Mouse (Mus musculus): ENCODE results near the gene Gm34653. TPM values are rescaled to one million over a fixed set of nuclear protein-coding genes. Genes with fewer than 3 reads are reported as not detected.

The Gm34653 gene
- total and polyA plus RNA-seq, 2 experiments from 2014 or later: not detected

DNA sequence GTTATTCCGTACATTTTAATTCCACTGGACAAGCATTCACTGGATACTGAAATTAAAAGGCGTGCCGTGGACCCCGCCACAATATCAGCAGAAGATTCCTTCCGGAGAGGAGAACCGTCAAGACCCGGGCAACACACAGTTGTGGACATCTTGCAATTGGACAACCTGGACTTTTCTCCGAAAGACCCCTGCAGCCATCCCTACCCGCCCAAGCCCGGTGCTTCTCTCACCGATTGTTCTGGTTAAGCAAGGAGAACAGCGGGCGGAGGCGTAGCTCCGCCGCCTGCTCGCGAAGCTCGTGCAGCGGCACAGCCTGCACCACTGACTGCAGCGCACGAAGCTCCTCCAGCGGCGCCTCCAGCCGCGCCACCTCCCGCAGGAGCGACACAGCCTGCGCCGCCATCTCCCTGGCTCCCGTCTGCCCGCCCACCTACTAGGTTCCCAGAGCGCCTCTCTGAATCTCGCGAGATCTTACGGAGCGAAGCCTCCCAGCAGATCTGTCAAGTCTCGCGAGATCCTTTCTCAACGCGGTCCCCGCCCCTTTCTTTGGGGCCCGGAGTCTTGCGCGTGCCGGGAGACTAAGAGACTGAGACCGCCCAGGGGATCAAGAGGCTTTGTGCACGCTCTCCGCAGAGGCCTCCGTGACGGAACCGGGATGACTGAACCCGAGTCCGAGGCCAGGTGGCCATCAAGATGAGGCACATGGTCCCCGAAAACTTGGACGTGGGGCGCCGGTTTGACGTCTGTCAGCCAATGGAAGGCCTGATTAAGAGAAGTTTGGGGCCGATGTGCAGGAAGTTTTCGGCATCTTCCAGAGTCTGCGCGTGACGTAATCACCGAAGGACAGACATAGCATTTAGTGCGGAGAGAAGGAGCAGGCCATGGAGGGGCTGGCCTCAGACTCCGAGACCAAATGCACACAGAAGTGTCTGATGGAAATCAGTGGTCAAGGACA, 38.0 kb downstream of the Gm34653 start:
- DNase-seq (ENCODE audit: low spot score) (peak; percentile 99), ATAC-seq (ENCODE audit: insufficient read depth, low read depth) (peak; percentile 98)
- peak overlapping the region; percentile 98 for H3K4me3 ChIP-seq (ENCODE audit: low read depth, low read length)
- TF ChIP-seq EP300 (IDR thresholded peaks at IDR 0.05; ENCODE audit: low read depth): peak; percentile 100
- TF ChIP-seq CTCF (IDR thresholded peaks at IDR 0.05; ENCODE audit: low read depth): no peak
- under 1% methylated on average over 67 of the region's 67 CpGs for WGBS
- H3K36me3 ChIP-seq (replicated peaks; ENCODE audit: control insufficient read depth, insufficient read depth, low read length): peaks cover 11% of the 10 kb centered on the region; the same call in 1 of the 2 replicates
- H3K4me2 ChIP-seq (ENCODE audit: low read depth, low read length): peak overlapping the region; percentile 87
- no peaks in the 10 kb centered on the region for H3K9me3 ChIP-seq (replicated peaks; ENCODE audit: control insufficient read depth, low read length)
- no peaks in the 10 kb centered on the region for H3K27me3 ChIP-seq (ENCODE audit: control insufficient read depth, insufficient read depth, low read length)
- H3K27ac ChIP-seq (ENCODE audit: low read depth): peak overlapping the region; percentile 95
- H3K4me1 ChIP-seq (ENCODE audit: control insufficient read depth, insufficient read depth): peaks cover 15% of the 10 kb centered on the region
- H3K9ac ChIP-seq (replicated peaks; ENCODE audit: low read depth, low read length): peak overlapping the region; percentile 96

DNA sequence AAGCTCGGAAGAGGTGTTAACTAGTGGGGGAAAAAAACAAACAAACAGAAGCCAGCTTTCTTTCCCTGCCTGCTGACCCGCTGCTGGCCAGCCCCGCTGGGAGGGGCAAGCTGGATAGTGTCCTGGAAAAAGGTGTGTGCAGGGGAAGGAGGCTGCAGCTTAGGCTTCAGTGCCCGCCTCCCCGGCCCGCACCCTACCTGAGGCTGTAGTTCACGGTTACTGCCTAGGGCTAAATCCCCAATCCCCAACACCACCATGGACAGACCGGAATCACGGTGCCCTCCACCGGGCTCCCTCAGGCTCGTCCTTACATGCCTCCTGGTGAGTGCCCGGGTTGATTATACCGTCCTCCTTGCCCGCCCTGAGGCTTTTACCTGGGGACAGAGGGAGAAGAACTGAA, 41.5 kb downstream of the Gm34653 start, which contains the start of gene Cutal:
Gene Cutal (plus strand): TSS at position 126 of the 400 bp plus-strand sequence.
- peak within 1 kb of the TSS; percentile 54 for H3K4me2 ChIP-seq (ENCODE audit: low read depth, low read length)
- no peaks in the 10 kb centered on the region for H3K36me3 ChIP-seq (replicated peaks; ENCODE audit: control insufficient read depth, insufficient read depth, low read length)
- TF ChIP-seq CTCF (IDR thresholded peaks at IDR 0.05; ENCODE audit: low read depth) (no peak), EP300 (IDR thresholded peaks at IDR 0.05; ENCODE audit: low read depth) (no peak)
- no peak within 1 kb of the TSS for H3K27ac ChIP-seq (ENCODE audit: low read depth)
- WGBS: 9% methylated on average over 14 of the region's 14 CpGs
- H3K4me3 ChIP-seq (ENCODE audit: low read depth, low read length): peak within 1 kb of the TSS; percentile 33
- H3K4me1 ChIP-seq (ENCODE audit: control insufficient read depth, insufficient read depth): peaks cover 14% of the 10 kb centered on the region
- ATAC-seq (ENCODE audit: insufficient read depth, low read depth) (no peak), DNase-seq (ENCODE audit: low spot score) (no peak)
- H3K27me3 ChIP-seq (ENCODE audit: control insufficient read depth, insufficient read depth, low read length): no peaks in the 10 kb centered on the region
- H3K9ac ChIP-seq (replicated peaks; ENCODE audit: low read depth, low read length): 0 out of 2 replicates have a peak within 1 kb of the TSS, but pooled peaks have one; percentile 1
- no peaks in the 10 kb centered on the region for H3K9me3 ChIP-seq (replicated peaks; ENCODE audit: control insufficient read depth, low read length)

DNA sequence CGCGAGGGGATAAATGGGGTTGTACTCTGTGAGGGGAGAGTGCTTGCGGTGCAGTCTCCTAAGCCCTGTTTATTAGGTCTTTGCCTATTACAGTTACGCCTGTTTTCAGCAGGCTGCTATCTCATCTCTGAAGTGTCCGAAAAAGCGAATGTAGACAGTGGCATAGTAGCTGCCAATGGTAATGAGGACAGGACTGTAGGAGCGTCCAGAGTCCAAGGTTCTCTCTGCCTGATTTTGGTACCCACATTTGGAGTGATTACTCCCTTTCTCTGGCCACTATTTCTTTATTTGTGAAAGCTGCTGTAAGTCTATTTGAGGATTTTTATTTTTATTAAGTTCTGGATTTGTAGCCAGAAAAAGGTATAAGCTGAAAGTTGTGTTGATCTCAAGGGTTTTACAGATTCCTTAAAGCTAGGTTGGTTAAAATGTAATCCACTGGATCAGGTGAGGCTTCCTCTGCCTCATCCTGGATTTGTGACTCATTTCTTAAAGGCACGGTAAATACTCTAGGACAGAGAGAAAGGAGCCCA, 42.1 kb downstream of the Gm34653 start, which contains the start of gene Psmd5:
Gene Psmd5 (minus strand): TSS at position 153 of the 530 bp plus-strand sequence.
- DNase-seq (ENCODE audit: low spot score) (no peak), ATAC-seq (ENCODE audit: insufficient read depth, low read depth) (no peak)
- Histone ChIP-seq H3K4me3 (ENCODE audit: low read depth, low read length) (peak within 1 kb of the TSS; percentile 33), H3K27ac (ENCODE audit: low read depth) (no peak within 1 kb of the TSS), H3K27me3 (ENCODE audit: control insufficient read depth, insufficient read depth, low read length) (no peaks in the 10 kb centered on the region), H3K9me3 (replicated peaks; ENCODE audit: control insufficient read depth, low read length) (no peaks in the 10 kb centered on the region), H3K4me1 (ENCODE audit: control insufficient read depth, insufficient read depth) (peaks cover 8% of the 10 kb centered on the region), H3K36me3 (replicated peaks; ENCODE audit: control insufficient read depth, insufficient read depth, low read length) (no peaks in the 10 kb centered on the region), H3K4me2 (ENCODE audit: low read depth, low read length) (peak within 1 kb of the TSS; percentile 54), H3K9ac (replicated peaks; ENCODE audit: low read depth, low read length) (0 out of 2 replicates have a peak within 1 kb of the TSS, but pooled peaks have one; percentile 1)
- TF ChIP-seq EP300 (IDR thresholded peaks at IDR 0.05; ENCODE audit: low read depth): no peak
- TF ChIP-seq CTCF (IDR thresholded peaks at IDR 0.05; ENCODE audit: low read depth): no peak
- 11% methylated on average over 8 of the region's 8 CpGs for WGBS

DNA sequence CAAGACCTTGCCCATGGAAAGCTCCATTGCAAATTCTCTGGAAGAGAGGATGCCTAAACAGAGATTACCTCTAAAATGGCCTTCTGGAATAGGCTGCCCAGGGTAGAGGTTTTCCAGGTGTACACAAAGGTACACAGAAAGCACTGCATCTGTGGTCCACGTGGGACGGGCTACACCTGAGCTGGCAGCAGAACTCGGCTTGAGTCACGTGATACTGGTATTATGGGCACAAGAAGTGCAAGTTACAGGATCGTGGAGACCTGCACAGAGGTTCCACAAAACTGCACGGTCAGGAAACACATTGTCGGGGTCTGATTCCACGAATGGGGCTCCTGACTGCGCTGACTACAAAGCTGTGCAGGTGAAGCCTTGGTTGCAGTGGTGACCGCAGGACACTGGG, 47.2 kb downstream of the Gm34653 start:
- Histone ChIP-seq H3K9me3 (replicated peaks; ENCODE audit: control insufficient read depth, low read length) (no peaks in the 10 kb centered on the region), H3K27me3 (ENCODE audit: control insufficient read depth, insufficient read depth, low read length) (no peaks in the 10 kb centered on the region), H3K4me3 (ENCODE audit: low read depth, low read length) (no peak overlapping the region), H3K9ac (replicated peaks; ENCODE audit: low read depth, low read length) (no peak overlapping the region), H3K27ac (ENCODE audit: low read depth) (no peak overlapping the region), H3K4me1 (ENCODE audit: control insufficient read depth, insufficient read depth) (no peaks in the 10 kb centered on the region), H3K4me2 (ENCODE audit: low read depth, low read length) (no peak overlapping the region), H3K36me3 (replicated peaks; ENCODE audit: control insufficient read depth, insufficient read depth, low read length) (no peaks in the 10 kb centered on the region)
- no peak for DNase-seq (ENCODE audit: low spot score)
- WGBS: 79% methylated on average over 10 of the region's 10 CpGs
- no peak for ATAC-seq (ENCODE audit: insufficient read depth, low read depth)
- no peak for TF ChIP-seq CTCF (IDR thresholded peaks at IDR 0.05; ENCODE audit: low read depth)

DNA sequence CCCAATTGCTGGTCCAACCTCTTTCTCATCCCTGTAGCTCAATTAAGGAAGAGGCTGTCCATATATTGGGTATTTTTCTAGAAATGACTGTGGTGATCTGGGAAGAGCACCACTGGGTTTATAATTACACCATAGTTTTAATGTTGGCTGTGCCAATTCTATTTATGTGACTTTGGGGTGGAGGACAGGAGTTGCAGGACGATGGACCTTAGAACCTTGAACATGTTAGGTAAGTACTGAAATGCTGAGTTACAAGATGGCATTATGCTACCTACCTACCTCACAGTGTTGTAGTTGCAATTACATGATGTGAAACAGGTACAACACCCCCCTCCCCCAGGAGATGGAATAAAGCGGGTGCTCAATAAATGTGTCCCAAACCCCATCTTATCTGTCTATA, 50.0 kb downstream of the Gm34653 start:
- no peak overlapping the region for H3K4me2 ChIP-seq (ENCODE audit: low read depth, low read length)
- H3K4me3 ChIP-seq (ENCODE audit: low read depth, low read length): no peak overlapping the region
- no peaks in the 10 kb centered on the region for H3K4me1 ChIP-seq (ENCODE audit: control insufficient read depth, insufficient read depth)
- 73% methylated on average over 2 of the region's 2 CpGs for WGBS
- no peak for ATAC-seq (ENCODE audit: insufficient read depth, low read depth)
- no peaks in the 10 kb centered on the region for H3K9me3 ChIP-seq (replicated peaks; ENCODE audit: control insufficient read depth, low read length)
- TF ChIP-seq EP300 (IDR thresholded peaks at IDR 0.05; ENCODE audit: low read depth) (no peak), CTCF (IDR thresholded peaks at IDR 0.05; ENCODE audit: low read depth) (no peak)
- no peaks in the 10 kb centered on the region for H3K36me3 ChIP-seq (replicated peaks; ENCODE audit: control insufficient read depth, insufficient read depth, low read length)
- no peaks in the 10 kb centered on the region for H3K27me3 ChIP-seq (ENCODE audit: control insufficient read depth, insufficient read depth, low read length)
- no peak for DNase-seq (ENCODE audit: low spot score)
- no peak overlapping the region for H3K9ac ChIP-seq (replicated peaks; ENCODE audit: low read depth, low read length)
- H3K27ac ChIP-seq (ENCODE audit: low read depth): no peak overlapping the region
